Mouse (Mus musculus) cerebellum, adult 9-10 months (tissue): ENCODE measurements around the gene Upk3a.
"Not testable (repeated sequence)": the region's sequence is repeated elsewhere in the genome, so short reads cannot be mapped to it uniquely, and the experiment has no call there.

Source experiments
- DNase-seq: peaks from one replicate; pipeline ENCODE4 v3.0.0; 2022

The Upk3a gene

DNA sequence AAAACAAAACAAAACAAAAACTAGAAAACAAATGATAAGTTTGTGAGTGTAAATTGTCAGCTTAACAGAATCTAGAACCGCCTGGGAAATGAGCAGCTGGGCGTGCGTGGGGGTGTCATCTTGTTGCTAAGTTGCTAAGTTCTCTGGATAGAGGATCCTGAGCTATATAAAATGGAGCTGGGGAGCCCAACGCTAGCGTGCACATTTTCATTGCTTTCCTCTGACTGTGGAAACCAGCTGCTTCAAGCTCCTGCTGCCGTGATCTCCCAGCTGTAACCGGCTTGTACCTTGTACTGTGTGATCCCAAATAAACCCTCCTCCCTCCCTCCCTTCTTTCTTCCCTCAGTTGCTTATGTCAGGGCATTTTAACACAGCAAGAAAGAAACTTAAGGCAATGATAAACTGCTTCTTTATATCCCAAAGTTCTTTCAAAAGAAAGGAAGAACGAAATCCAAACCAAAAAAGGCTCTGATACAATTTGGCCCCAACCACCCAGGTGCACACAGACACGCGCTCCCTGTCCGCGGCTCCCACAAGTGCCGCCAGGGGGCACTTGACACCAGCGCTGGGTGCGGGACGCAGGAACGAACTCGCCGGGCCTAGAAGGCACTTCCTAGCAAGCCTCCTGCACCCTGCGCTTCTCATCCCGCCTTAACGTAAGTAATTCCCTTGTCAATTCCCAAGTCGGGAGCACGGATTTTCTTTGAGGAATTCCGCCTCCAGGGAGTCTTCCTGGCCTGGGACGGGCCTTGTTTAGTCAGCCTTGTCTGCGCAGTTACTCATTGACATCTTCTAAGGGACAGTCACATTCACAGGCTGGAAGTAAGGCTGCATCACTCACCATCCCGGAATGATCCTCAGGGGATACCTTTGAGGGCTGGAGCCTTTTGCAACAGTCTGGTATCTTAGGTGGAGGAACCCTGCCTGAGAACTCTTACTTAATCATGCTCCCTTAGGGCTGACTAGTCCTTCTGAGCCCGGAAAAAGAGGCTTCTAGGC lies 15.7 kb upstream of the Upk3a start:
- DNase-seq: peak; percentile 77

GRCm38 (mm10) chr15:85009666-85010065 lies 7.3 kb upstream of the Upk3a start:
- no peak for DNase-seq

DNA sequence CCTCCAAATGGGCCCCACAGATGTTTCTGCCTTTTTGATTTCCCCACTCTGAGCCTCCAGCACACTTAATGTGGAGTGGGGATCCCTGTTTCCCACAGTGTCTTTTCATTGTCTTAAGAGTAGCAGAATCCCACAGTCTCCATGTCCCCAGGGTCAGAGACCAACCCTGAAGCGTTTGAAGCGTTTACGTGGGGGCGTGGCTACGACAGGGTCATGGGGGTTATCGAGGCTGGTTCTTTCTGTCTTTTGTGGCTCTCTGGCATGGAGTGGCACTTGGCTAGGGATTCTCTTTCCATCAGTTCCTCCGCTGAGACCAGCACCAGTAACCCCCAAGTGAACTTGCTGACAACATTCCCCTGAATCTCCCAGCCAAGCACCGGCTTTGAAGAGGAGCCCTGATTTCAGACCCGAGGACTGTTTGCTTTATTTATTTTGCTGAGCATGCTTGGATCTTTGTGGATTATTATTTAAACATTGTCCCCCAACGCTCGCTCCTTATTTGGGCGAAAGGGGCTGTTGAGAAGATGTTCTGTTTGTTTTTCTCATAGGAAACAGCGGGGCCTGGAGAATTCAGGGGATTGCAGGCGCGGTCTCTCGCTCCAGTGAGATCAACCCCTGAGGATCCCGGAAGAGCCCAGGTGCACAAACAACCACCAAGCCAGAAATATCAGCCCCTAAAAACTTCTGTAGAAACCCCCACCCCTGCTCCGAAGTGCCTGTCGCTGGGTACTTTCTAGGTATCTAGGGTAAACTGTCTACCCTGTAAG lies 4.9 kb upstream of the Upk3a start:
- DNase-seq: no peak

- DNase-seq: no peak
Measured at GRCm38 (mm10) chr15:85012662-85013054, 4.3 kb upstream of the Upk3a start.

- no peak for DNase-seq
Measured at GRCm38 (mm10) chr15:85015771-85016170, 1.2 kb upstream of the Upk3a start.

- no peak for DNase-seq
Measured at GRCm38 (mm10) chr15:85022211-85022610, 5.3 kb downstream of the Upk3a start.

DNA sequence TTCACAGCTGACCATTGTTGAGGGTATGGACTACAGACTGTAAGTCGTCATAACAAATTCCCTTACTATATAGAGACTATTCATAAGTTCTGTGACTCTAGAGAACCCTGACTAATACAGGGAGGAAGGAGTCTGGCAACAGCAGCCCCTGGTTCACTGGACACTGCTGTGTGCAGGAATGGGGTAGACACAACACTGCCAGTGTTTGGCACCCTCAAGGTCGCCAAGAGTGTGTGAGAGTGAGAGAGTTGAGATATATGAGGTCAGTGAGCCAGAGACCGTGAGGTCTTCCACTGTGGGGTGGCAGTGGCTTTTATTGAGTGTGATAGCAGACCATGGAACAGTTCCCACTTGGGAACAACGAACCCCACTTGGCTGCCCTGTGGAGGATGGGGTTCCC lies 9.3 kb downstream of the Upk3a start:
- DNase-seq: no peak

DNA sequence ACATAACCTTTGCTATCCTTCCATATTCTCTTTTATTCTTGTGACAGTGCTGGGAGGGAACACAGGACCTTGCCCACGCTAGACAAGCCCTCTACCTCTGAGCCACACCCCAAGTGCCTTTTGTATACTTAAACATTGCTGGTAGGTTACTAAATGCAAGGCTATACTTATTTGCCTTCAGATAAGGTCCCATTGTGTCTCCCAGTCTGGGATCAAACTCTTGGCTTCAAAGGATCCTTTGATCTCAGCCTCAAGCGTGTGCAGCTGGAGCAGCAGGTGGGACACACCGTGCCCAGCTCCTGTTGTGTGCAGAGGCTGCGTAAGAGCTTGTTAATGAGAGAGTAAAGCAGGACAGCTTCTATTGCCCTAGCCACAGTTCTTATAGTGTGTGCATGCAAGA lies 10.8 kb downstream of the Upk3a start:
- DNase-seq: no peak

GRCm38 (mm10) chr15:85028648-85029047 lies 11.7 kb downstream of the Upk3a start, which contains the start of gene Fam118a:
Gene Fam118a, plus strand, starts transcription at chr15:85028948.
- not testable (repeated sequence) for DNase-seq

- DNase-seq: not testable (repeated sequence)
Measured at GRCm38 (mm10) chr15:85030643-85031042, 13.7 kb downstream of the Upk3a start.

GRCm38 (mm10) chr15:85031866-85032265 lies 14.9 kb downstream of the Upk3a start:
- no peak for DNase-seq

DNA sequence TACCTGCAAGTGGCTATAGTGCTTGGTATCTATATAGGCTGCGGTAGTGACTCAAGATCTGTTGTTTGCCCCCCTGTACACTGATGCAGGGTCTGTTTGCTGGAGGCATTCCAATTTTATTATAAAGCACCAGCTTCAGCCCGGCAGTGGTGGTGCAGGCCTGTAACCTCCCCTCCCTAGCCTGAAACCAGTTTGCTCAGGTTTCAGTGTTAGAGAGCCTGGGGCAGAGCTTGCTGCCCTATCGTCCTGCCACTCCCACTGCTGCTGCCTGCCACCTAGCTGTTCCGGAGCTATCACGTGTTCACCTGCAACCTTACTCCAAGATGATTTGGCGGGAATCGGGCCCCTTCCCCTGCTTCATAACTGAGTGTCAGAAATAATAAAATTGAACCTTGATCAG lies 17.0 kb downstream of the Upk3a start:
- DNase-seq: not testable (repeated sequence)

GRCm38 (mm10) chr15:85036566-85037342 lies 19.8 kb downstream of the Upk3a start:
- DNase-seq: peak; percentile 99

DNA sequence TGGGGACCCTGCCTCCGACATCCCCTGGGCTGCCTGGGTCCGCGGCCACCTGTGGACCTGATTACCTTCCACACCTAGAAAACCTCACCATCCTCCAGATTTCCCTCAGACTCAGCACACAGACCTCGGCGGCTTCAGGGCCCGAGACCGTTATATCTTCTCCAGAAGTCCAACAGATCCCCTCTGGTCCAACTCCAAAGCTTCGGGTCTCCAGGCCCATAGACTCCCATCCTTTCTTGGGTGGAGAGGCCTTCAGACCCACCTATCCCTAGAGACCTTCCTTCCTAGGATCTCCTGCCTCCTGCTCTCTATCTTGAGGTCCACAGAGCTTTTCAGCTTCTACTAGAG lies 20.4 kb downstream of the Upk3a start:
- no peak for DNase-seq

DNA sequence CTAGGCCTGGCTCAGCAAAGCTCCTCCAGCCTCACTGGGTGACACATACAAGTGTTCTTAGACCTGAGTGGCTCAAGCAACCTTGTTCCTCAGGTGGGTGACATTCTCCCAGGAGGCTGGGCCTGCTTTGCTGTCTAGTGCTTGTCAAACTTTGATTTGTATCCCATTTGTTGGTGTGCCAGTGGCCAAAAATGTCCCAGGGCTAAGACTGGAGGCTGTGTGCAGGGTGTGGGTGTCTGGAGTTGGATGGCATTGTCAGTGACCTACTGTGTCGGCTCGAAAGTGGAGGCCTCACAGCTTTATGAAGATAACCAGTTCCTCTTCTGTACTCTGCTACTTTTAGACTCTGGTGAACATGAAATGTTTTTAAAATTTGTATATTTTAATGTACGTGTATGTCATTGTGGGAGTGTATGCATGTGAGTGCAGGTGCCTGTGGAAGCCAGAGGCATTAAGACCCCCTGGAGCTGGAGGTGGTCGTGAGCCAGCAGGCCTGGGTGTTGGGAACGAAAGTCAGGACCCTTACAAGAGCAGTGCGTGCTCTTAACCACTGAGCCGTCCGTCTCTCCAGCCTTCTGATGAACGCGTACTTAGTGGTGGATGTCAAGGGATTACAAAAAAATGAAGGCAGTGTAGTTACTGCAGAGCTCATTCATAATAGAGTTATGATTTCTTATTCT lies 24.7 kb downstream of the Upk3a start:
- no peak for DNase-seq

GRCm38 (mm10) chr15:85042361-85042954 lies 25.5 kb downstream of the Upk3a start:
- peak; percentile 60 for DNase-seq

- DNase-seq: no peak
Measured at GRCm38 (mm10) chr15:85043116-85043515, 26.2 kb downstream of the Upk3a start.

DNA sequence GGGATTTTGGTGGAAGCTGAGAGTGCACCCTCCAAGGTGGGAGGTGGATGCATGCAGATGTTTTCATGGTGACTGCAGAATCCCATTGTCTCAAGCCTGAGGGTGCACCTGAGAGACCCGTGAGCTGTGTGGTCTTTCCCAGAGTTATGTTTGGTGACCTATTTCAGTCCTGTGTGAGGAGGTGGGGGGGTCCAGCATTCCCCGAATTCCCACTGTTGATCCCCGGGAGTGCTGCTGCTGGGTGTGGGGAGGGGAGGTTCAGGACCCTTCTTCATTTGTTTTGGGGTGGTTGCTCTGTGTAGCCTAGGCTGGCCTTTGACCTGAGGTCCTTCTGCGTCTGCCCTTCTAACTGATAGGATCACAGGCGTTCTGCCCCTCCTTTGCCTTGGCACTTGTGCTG lies 26.8 kb downstream of the Upk3a start:
- no peak for DNase-seq

DNA sequence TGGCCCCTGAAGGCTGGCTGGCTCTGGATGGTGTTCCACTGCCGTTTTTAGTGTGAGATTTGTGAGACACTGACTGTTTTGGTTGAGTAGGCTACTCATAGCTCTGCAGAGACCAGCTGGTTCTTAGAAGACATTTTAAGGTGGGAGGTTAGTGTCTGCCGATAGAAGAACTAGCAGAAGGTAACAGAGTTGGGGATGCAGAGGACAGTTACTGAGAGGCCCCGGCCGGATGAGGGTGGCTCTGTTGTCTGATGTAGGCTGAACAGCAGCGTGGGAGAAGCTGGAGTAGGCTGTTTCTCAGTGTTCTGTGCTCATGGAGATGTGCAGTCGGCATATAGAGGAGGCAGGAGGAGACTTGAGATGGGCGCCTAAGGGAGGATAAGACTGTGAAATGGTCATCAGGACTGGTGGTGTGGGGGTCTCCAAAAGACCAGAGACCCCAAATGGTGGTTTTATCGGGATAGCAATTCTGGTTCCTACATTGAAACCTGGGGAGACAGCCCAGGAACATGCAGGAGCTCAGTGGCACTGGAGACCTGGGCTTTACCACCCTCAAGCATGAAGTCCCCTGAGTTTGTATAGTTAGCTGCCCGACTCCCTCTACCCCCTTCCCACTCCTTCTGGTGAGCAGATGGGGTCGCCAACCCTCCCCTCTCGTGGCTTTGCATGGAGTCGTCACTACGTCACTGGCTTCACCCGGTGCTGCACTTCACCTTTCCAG lies 29.4 kb downstream of the Upk3a start:
- no peak for DNase-seq

DNA sequence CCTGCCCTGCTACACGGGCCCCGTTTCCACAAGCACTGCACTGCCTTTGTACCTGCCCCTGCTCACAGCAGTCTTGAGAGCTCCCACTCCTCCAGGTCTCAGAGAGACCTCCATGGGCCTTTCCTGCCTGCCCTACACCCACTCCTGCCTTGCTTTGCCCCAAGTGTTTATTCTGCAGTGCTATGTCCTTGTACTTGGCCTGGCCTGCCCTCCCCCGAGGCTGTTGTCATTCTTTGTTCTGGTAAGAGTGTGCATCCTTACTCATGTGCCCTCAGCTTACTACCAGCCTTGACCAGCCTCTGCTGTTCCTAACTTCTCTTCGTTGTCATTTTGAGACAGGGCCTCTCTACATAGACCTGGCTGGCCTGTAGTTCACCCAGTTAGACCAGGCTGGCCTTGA lies 30.9 kb downstream of the Upk3a start:
- DNase-seq: no peak

GRCm38 (mm10) chr15:85049758-85050157 lies 32.8 kb downstream of the Upk3a start:
- DNase-seq: no peak
